Mouse (Mus musculus) frontal cortex, postnatal 25 days (tissue): ENCODE results near the gene Rapgef4.
A peak's percentile ranks its signal among the peaks of the same experiment; 100 is the strongest.

ENCODE experiments used
- DNase-seq, 2 experiments: peaks; one replicate each; pipeline ENCODE4 v3.0.0; 2022; ENCODE audit warnings: low spot score in 2 of 2

The Rapgef4 gene

DNA sequence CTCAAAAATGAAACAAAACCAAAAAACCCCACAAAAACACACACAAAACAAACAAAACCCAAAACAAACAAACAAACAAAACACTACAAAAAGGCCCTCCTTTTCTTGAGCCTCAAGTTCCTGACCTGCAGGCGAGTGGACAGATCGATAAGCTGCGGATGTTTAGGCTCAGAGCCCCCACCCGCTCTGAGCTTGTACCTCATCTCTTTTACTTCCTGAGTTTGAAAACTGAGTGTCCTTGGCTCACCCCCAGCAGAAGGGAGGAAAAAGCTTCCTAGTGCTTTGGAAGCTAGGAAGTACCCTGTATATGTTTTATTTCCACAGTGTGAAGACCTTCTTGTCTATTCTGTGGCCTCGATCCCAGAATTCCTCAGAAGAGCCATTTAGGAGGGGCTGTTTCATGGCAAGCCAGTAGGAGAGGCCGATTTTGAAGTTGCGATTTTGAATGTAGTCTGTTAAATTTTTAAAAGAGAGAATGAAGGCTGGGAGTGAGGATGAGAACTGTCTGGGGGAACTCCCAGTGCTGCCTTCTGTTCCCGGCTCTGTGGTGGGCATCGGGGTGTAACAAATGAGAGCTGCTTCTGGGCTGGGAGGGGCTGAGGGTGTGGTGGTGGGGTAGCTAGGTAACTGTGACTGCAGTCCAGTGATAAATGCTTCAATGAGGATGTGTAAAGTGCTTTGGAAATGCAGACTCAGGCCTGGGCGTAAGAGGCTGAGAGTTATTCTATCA lies 2.0 kb downstream of the Rapgef4 start:
- DNase-seq, result no peak

GRCm38 (mm10) chr2:71985730-71986129 lies 4.7 kb downstream of the Rapgef4 start:
- DNase-seq, result no peak

- DNase-seq, result no peak
Observed at GRCm38 (mm10) chr2:71986276-71986848, 5.3 kb downstream of the Rapgef4 start.

GRCm38 (mm10) chr2:71988572-71988971 lies 7.5 kb downstream of the Rapgef4 start:
- no peak for DNase-seq

- DNase-seq, result no peak
Observed at GRCm38 (mm10) chr2:71992129-71992528, 11.1 kb downstream of the Rapgef4 start.

- DNase-seq, result no peak
Observed at GRCm38 (mm10) chr2:71993729-71994423, 12.8 kb downstream of the Rapgef4 start.

DNA sequence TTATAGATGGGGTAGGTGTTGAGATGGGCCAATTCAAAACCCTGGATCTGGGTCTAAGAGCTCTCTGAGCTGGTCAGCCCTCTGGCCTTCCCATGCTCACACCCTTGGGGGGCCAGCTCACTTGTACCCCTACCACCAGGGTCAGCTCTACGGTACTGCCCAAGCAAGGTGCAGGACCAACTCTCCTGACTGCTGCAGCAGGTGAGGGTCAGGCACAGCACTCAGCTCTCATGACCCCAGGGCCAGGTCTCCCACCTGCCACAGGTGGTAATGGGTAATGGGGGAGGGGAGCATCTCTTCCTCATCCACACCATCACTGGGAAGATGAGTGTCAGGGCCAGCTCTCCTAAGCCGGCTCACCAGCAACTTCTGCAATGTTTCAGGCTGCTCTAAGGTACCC lies 17.5 kb downstream of the Rapgef4 start:
- no peak for DNase-seq

- DNase-seq, result no peak
Observed at GRCm38 (mm10) chr2:72000102-72000501, 19.1 kb downstream of the Rapgef4 start.

DNA sequence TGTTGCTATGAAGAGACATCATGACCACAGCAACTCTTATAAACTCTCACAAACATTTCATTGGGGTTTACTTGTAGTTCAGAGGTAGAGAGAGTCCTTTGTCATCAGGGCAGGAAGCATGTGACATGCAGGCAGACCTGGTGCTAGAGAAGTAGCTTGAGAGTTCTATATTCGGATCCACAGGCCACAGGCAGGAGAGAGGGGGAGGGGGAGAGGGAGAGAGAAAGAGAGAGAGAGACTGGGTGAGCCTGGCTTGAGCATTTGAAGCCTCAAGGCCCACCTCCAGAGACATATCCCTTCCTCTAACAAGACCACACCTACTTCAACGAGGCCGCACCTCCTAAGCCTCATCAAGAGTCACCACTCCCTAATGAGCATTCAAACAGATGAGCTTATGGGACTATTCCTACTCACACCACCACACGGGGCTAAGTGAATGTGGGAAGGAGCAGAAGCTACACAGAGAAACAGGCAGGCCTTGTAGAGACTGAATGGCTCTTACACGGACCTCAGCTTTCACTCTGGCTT lies 21.9 kb downstream of the Rapgef4 start:
- no peak for DNase-seq

GRCm38 (mm10) chr2:72003756-72004525 lies 22.9 kb downstream of the Rapgef4 start:
- DNase-seq, result no peak

DNA sequence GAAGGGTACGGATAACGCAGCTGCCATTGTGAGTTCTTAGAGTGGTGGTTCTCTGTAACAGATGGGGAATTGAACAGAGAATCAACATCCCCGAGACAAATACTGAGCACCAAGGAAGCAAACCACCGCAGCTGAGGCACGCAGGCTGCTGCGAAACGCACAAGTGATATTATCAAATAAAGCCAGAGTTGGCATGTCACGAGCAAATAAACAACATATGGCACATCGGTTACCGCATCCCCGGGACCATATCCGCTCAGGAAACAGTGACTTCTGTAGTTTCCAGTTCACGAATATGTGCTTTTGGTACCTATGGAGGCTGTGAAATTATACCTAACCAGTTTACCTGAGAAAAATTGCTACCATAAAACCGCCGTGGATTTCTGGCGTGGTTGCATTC lies 24.0 kb downstream of the Rapgef4 start:
- no peak for DNase-seq

GRCm38 (mm10) chr2:72009446-72010218 lies 28.6 kb downstream of the Rapgef4 start:
- no peak for DNase-seq

- DNase-seq, result no peak
Observed at GRCm38 (mm10) chr2:72015366-72015765, 34.3 kb downstream of the Rapgef4 start.

DNA sequence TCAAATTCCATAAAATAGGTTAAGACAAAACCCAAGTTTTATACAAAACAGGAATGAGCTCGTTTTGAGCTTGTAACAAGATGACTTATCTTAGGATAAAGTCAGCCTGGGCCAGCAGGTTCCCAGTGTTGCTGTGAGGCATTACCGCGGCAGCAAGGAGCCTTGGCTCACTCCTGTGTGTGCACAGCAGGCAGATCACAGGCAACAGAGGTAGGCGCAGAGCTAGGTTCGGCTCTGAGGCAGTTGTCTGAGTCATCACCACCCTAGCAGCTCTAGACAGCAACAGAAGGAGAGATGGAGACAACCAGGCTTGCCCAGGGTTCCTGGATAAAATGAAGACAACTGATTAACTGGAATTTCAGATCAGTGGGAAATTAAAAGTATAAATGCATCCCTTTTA lies 35.0 kb downstream of the Rapgef4 start:
- DNase-seq, result peak in 1 of 2 experiments; percentile 37

DNA sequence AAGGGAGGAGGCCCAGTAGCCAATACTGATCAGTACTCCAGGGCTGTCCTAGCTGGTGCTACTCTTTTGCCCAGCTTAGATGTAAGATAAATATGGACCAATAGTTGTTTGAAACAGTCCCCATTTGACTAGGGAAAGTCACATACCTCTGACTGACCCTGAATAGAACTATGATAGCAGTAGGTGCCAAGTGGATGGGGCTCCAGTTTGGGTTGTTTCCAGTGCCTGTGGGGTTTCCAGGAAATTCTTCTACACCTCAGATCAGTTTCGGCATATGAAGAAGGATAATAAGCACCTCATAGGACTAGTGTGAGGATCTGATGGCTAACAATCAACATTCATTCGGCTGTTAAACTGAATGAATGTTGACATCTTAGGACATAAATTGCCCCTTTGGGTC lies 36.1 kb downstream of the Rapgef4 start:
- no peak for DNase-seq

DNA sequence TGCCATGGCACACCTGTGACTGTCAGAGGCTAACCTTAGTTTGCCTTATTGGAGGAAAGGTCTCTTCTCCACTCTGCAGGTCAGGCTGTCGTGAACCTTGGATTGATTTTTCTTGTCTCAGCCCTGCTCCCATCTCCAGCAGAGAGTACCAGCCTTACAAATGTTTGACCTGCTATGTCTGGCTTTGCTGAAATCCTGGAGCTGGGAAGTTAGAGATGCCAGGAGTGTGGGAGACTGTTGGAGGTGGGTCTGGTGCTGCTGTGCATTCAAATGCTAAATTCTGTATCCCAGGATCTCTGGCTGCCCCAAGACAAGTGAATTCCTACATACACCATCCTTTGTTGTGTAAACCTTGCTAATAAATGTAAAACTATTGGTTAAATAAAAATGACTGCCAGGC lies 37.7 kb downstream of the Rapgef4 start:
- DNase-seq, result no peak

GRCm38 (mm10) chr2:72020755-72021154 lies 39.7 kb downstream of the Rapgef4 start:
- DNase-seq, result no peak

- no peak for DNase-seq
Observed at GRCm38 (mm10) chr2:72021440-72021839, 40.4 kb downstream of the Rapgef4 start.

GRCm38 (mm10) chr2:72021845-72022244 lies 40.8 kb downstream of the Rapgef4 start:
- no peak for DNase-seq

GRCm38 (mm10) chr2:72023791-72024190 lies 42.8 kb downstream of the Rapgef4 start:
- DNase-seq, result no peak

DNA sequence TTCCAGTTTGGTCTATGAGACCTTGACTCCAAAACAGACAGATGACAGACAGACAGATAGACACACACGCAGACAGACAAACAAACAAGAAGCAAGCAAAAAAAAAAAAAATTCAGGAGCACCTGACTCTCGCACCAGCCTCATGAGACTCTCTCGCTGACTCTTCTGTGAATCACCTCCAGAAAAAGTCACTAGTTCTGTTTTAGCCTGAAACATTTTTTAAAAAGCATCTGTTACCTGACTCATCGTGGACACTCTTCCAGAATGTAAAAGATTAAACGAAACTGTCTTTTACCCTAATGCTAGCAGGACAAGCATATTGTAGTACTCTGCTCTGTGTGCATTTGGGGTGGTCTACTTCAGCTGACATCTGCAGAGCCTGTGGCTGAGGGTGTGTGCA lies 44.6 kb downstream of the Rapgef4 start:
- DNase-seq, result no peak
